Mouse (Mus musculus): ENCODE data around the gene Upk1a. TPM values are rescaled to one million over a fixed set of nuclear protein-coding genes. Genes with fewer than 3 reads are reported as not detected.

Upk1a gene
- polyA plus RNA-seq (2012; rRNA removed): 23.6 and 34.5 TPM in 2 replicates

- H3K27ac ChIP-seq (ENCODE audit: insufficient read depth, low read depth, low read length): no peak within 1 kb of the TSS
- H3K4me3 ChIP-seq (ENCODE audit: insufficient read depth, low read depth, low read length): no peak within 1 kb of the TSS
- DNase-seq: no peak
- 25% methylated on average over 8 of the region's 8 CpGs for WGBS
- H3K36me3 ChIP-seq (ENCODE audit: control insufficient read depth, insufficient read depth, low read length): no peaks in the 10 kb centered on the region; the same call in 1 of the 2 replicates
- no peaks in the 10 kb centered on the region; the same call in 1 of the 2 replicates for H3K4me1 ChIP-seq (ENCODE audit: control insufficient read depth, insufficient read depth, low read length)
- TF ChIP-seq POLR2A (IDR thresholded peaks at IDR 0.05; ENCODE audit: low read depth, low read length) (no peak), CTCF (conservative IDR thresholded peaks at IDR 0.05; ENCODE audit: insufficient read depth, insufficient read length, low read depth, low read length) (no peak)
- no peaks in the 10 kb centered on the region for H3K27me3 ChIP-seq (replicated peaks; ENCODE audit: control insufficient read depth, insufficient read depth, low read length)
Observed at GRCm38 (mm10) chr7:30612654-30613402, at the start of gene Upk1a. Gene Upk1a, minus strand, starts transcription at chr7:30612847.

- no peaks in the 10 kb centered on the region; the same call in 1 of the 2 replicates for H3K4me1 ChIP-seq (ENCODE audit: control insufficient read depth, insufficient read depth, low read length)
- H3K36me3 ChIP-seq (ENCODE audit: control insufficient read depth, insufficient read depth, low read length): no peaks in the 10 kb centered on the region; the same call in none of the 2 replicates
- 1% methylated on average over 59 of the region's 59 CpGs for WGBS
- 0 out of 2 replicates have a peak within 1 kb of the TSS, but pooled peaks have one; percentile 2 for H3K27ac ChIP-seq (ENCODE audit: insufficient read depth, low read depth, low read length)
- TF ChIP-seq POLR2A (IDR thresholded peaks at IDR 0.05; ENCODE audit: low read depth, low read length): peak; percentile 45
- TF ChIP-seq CTCF (conservative IDR thresholded peaks at IDR 0.05; ENCODE audit: insufficient read depth, insufficient read length, low read depth, low read length): no peak
- peak within 1 kb of the TSS; percentile 64 for H3K4me3 ChIP-seq (ENCODE audit: insufficient read depth, low read depth, low read length)
- peak; percentile 99 for DNase-seq
- no peaks in the 10 kb centered on the region for H3K27me3 ChIP-seq (replicated peaks; ENCODE audit: control insufficient read depth, insufficient read depth, low read length)
Observed at GRCm38 (mm10) chr7:30649591-30650540, 37.2 kb upstream of the Upk1a start, which contains the start of gene Rbm42. Gene Rbm42, minus strand, starts transcription at chr7:30650317.

- 0 out of 2 replicates have a peak, but pooled peaks cover 1% of the 10 kb centered on the region for H3K36me3 ChIP-seq (ENCODE audit: control insufficient read depth, insufficient read depth, low read length)
- no peaks in the 10 kb centered on the region for H3K4me1 ChIP-seq (ENCODE audit: control insufficient read depth, insufficient read depth, low read length)
- no peak overlapping the region for H3K27ac ChIP-seq (ENCODE audit: insufficient read depth, low read depth, low read length)
- no peak for DNase-seq
- 0 out of 2 replicates have a peak, but pooled peaks cover 1% of the 10 kb centered on the region for H3K27me3 ChIP-seq (replicated peaks; ENCODE audit: control insufficient read depth, insufficient read depth, low read length)
- no peak overlapping the region for H3K4me3 ChIP-seq (ENCODE audit: insufficient read depth, low read depth, low read length)
- TF ChIP-seq POLR2A (IDR thresholded peaks at IDR 0.05; ENCODE audit: low read depth, low read length) (no peak), CTCF (conservative IDR thresholded peaks at IDR 0.05; ENCODE audit: insufficient read depth, insufficient read length, low read depth, low read length) (no peak)
- 25% methylated on average over 4 of the region's 4 CpGs for WGBS
Observed at GRCm38 (mm10) chr7:30639083-30639482, 26.4 kb upstream of the Upk1a start.

- H3K4me3 ChIP-seq (ENCODE audit: insufficient read depth, low read depth, low read length): no peak overlapping the region
- WGBS: 27% methylated on average over 11 of the region's 11 CpGs
- 0 out of 2 replicates have a peak, but pooled peaks cover 1% of the 10 kb centered on the region for H3K27me3 ChIP-seq (replicated peaks; ENCODE audit: control insufficient read depth, insufficient read depth, low read length)
- DNase-seq: no peak
- H3K36me3 ChIP-seq (ENCODE audit: control insufficient read depth, insufficient read depth, low read length): no peaks in the 10 kb centered on the region
- no peaks in the 10 kb centered on the region for H3K4me1 ChIP-seq (ENCODE audit: control insufficient read depth, insufficient read depth, low read length)
- TF ChIP-seq CTCF (conservative IDR thresholded peaks at IDR 0.05; ENCODE audit: insufficient read depth, insufficient read length, low read depth, low read length) (no peak), POLR2A (IDR thresholded peaks at IDR 0.05; ENCODE audit: low read depth, low read length) (no peak)
- no peak overlapping the region for H3K27ac ChIP-seq (ENCODE audit: insufficient read depth, low read depth, low read length)
Observed at GRCm38 (mm10) chr7:30636395-30636794, 23.7 kb upstream of the Upk1a start.

GRCm38 (mm10) chr7:30635752-30636151 is 23.1 kb upstream of the Upk1a start, which contains the start of gene Etv2:
Gene Etv2, minus strand, starts transcription at chr7:30635852.
- Histone ChIP-seq H3K4me1 (ENCODE audit: control insufficient read depth, insufficient read depth, low read length) (no peaks in the 10 kb centered on the region), H3K36me3 (ENCODE audit: control insufficient read depth, insufficient read depth, low read length) (no peaks in the 10 kb centered on the region), H3K27ac (ENCODE audit: insufficient read depth, low read depth, low read length) (no peak within 1 kb of the TSS), H3K4me3 (ENCODE audit: insufficient read depth, low read depth, low read length) (no peak within 1 kb of the TSS), H3K27me3 (replicated peaks; ENCODE audit: control insufficient read depth, insufficient read depth, low read length) (0 out of 2 replicates have a peak, but pooled peaks cover 1% of the 10 kb centered on the region)
- TF ChIP-seq POLR2A (IDR thresholded peaks at IDR 0.05; ENCODE audit: low read depth, low read length) (no peak), CTCF (conservative IDR thresholded peaks at IDR 0.05; ENCODE audit: insufficient read depth, insufficient read length, low read depth, low read length) (no peak)
- 9% methylated on average over 5 of the region's 5 CpGs for WGBS
- no peak for DNase-seq

DNA sequence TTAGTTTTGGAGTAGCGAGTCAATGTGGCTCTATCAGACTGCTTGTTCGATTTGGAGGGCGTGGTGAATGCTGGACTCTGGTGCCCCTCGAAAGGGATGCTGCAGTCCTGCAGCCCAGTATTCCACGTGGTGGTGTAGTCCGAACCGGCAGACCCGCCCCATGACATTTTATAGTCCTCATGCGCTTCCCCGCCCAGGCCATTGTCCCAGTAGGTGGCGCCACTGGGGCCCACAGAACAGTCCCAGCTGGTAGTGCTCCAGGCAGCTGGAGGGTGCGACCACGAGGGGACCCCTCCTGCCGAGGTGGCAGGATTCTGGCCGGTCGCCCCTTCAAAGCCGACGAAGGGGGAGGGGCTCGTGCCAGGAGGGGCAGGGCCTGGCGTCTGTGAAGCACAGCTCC is 22.0 kb upstream of the Upk1a start:
- Histone ChIP-seq H3K36me3 (ENCODE audit: control insufficient read depth, insufficient read depth, low read length) (no peaks in the 10 kb centered on the region), H3K27me3 (replicated peaks; ENCODE audit: control insufficient read depth, insufficient read depth, low read length) (0 out of 2 replicates have a peak, but pooled peaks cover 1% of the 10 kb centered on the region), H3K4me1 (ENCODE audit: control insufficient read depth, insufficient read depth, low read length) (no peaks in the 10 kb centered on the region), H3K4me3 (ENCODE audit: insufficient read depth, low read depth, low read length) (no peak overlapping the region), H3K27ac (ENCODE audit: insufficient read depth, low read depth, low read length) (no peak overlapping the region)
- no peak for TF ChIP-seq POLR2A (IDR thresholded peaks at IDR 0.05; ENCODE audit: low read depth, low read length)
- peak; percentile 55 for TF ChIP-seq CTCF (conservative IDR thresholded peaks at IDR 0.05; ENCODE audit: insufficient read depth, insufficient read length, low read depth, low read length)
- DNase-seq: peak; percentile 38
- WGBS: under 1% methylated on average over 20 of the region's 20 CpGs
